8 mouse cellular contexts compared by ENCODE assay signal in the genomic region with DNA sequence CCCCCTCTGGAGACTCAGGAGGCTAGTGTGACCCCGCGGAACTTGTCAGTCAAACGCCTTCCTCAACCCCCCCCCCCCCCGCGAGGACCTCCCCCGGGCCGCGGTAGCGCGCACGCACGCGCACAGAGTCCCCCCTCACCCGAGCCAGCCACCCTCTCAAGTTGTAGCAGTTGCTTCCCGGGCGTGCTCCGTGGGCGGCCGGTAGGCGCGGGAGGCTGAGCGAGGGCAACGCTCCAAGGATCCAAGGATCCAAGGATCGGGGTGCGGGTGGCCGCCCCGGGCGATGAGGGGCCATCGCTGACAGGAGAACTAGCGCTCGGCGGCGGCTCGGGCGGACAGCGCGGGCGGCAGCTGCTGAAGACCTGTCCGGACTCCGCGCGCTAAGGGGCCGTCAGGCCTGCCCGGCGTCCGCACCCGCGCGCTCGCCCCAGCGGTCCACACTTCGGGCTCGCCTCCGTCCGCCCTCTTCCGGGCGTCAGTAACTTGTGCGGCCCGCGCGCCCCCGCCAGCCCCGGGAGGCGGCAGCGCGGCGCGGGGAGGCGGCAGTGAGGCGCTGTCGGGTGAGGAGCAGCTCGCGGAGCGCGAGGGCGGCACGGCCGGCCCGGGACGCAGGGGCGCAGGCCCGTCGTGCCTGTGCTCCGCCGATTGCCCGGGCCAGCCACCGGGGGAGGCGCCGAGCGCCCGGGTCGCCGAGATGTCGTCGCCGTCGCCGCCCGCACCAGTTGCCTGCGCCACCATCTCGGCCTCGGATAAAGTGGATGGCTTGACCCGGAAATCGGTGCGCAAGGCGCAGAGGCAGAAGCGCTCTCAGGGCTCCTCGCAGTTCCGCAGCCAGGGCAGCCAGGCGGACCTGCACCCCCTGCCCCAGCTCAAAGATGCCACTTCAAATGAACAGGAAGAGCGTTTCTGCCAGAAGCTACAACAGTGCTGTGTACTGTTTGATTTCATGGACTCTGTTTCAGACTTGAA. TPM values are rescaled to one million over a fixed set of nuclear protein-coding genes. Genes with fewer than 3 reads are reported as not detected.
DNase-seq lines count a peak whose midpoint lies in the region; ATAC-seq and TF ChIP-seq lines count a peak whose summit lies in the region.
"Not testable (repeated sequence)": the region's sequence is repeated elsewhere in the genome, so short reads cannot be mapped to it uniquely, and the experiment has no call there.

No protein-coding gene starts in this region.

- not testable (repeated sequence) for H3K36me3 ChIP-seq in embryonic facial prominence, embryonic 12.5 days; forebrain, postnatal 0 days (ENCODE audit: insufficient read depth); hindbrain, embryonic 11.5 days (ENCODE audit: control insufficient read depth, insufficient read depth, low read length); intestine, postnatal 0 days (ENCODE audit: control insufficient read depth, insufficient read depth); limb, embryonic 15.5 days; lung, postnatal 0 days (ENCODE audit: insufficient read depth, low read length); midbrain, postnatal 0 days (ENCODE audit: insufficient read depth, low read length)

- TF ChIP-seq CTCF in forebrain, postnatal 0 days (IDR thresholded peaks at IDR 0.05; ENCODE audit: low read depth); intestine, postnatal 0 days (IDR thresholded peaks at IDR 0.05; ENCODE audit: low read depth); lung, postnatal 0 days (IDR thresholded peaks at IDR 0.05); midbrain, postnatal 0 days (IDR thresholded peaks at IDR 0.05): not testable (repeated sequence)

- not testable (repeated sequence) for H3K4me2 ChIP-seq in embryonic facial prominence, embryonic 12.5 days (replicated peaks); forebrain, postnatal 0 days (ENCODE audit: low read depth); hindbrain, embryonic 11.5 days (replicated peaks; ENCODE audit: low read depth, low read length); intestine, postnatal 0 days (replicated peaks; ENCODE audit: low read depth); limb, embryonic 15.5 days; lung, postnatal 0 days (replicated peaks; ENCODE audit: low read depth, low read length); midbrain, postnatal 0 days (ENCODE audit: low read depth, low read length, poor library complexity, severe bottlenecking)

- H3K27me3 ChIP-seq in embryonic facial prominence, embryonic 12.5 days; forebrain, postnatal 0 days (ENCODE audit: insufficient read depth, low read length); hindbrain, embryonic 11.5 days (ENCODE audit: control insufficient read depth, insufficient read depth, low read length); intestine, postnatal 0 days (replicated peaks; ENCODE audit: control insufficient read depth, insufficient read depth, low read length); limb, embryonic 15.5 days; lung, postnatal 0 days (replicated peaks; ENCODE audit: insufficient read depth, low read length); midbrain, postnatal 0 days (ENCODE audit: insufficient read depth, low read length): not testable (repeated sequence)

- not testable (repeated sequence) for H3K27ac ChIP-seq in embryonic facial prominence, embryonic 12.5 days; forebrain, postnatal 0 days (ENCODE audit: low read depth, low read length); hindbrain, embryonic 11.5 days (ENCODE audit: low read depth, low read length); intestine, postnatal 0 days (ENCODE audit: low read depth, low read length); limb, embryonic 15.5 days; lung, postnatal 0 days (ENCODE audit: low read length); midbrain, postnatal 0 days (ENCODE audit: low read depth, low read length)

- not testable (repeated sequence) for H3K4me3 ChIP-seq in embryonic facial prominence, embryonic 12.5 days; forebrain, postnatal 0 days (ENCODE audit: low read depth, low read length); hindbrain, embryonic 11.5 days (ENCODE audit: low read depth, low read length); intestine, postnatal 0 days (ENCODE audit: low read depth, low read length); limb, embryonic 15.5 days; lung, postnatal 0 days (ENCODE audit: low read depth, low read length); midbrain, postnatal 0 days (ENCODE audit: low read depth, low read length)

- DNase-seq in forebrain, postnatal 0 days; hindbrain, embryonic 11.5 days (ENCODE audit: low spot score); lung, postnatal 0 days (ENCODE audit: low spot score); midbrain, postnatal 0 days (ENCODE audit: low spot score): not testable (repeated sequence)
- DNase-seq in testis, postnatal 14 days (ENCODE audit: low spot score): peak; percentile 3

- WGBS in embryonic facial prominence, embryonic 12.5 days: 2% methylated on average over 15 of the region's 111 CpGs
- under 1% methylated on average over 14 of the region's 111 CpGs for WGBS in forebrain, postnatal 0 days
- WGBS in hindbrain, embryonic 11.5 days: 0% methylated on average over 6 of the region's 111 CpGs
- WGBS in intestine, postnatal 0 days: no CpG with 5 or more reads among the region's 111 CpGs
- 3% methylated on average over 18 of the region's 111 CpGs for WGBS in limb, embryonic 15.5 days
- WGBS in lung, postnatal 0 days: 2% methylated on average over 11 of the region's 111 CpGs
- WGBS in midbrain, postnatal 0 days: 7% methylated on average over 3 of the region's 111 CpGs

- ATAC-seq in embryonic facial prominence, embryonic 12.5 days (ENCODE audit: insufficient number of reproducible peaks, insufficient read depth, low FRiP score, low TSS enrichment): peak; percentile 67; the same call in 1 of the 2 replicates
- ATAC-seq in forebrain, postnatal 0 days: peak; percentile 42
- peak; percentile 97 for ATAC-seq in hindbrain, embryonic 11.5 days (ENCODE audit: low FRiP score)
- peak; percentile 59 for ATAC-seq in intestine, postnatal 0 days
- peak; percentile 77 for ATAC-seq in limb, embryonic 15.5 days (ENCODE audit: insufficient number of reproducible peaks, low FRiP score, low TSS enrichment, low read depth)
- ATAC-seq in lung, postnatal 0 days: peak; percentile 30; the same call in 1 of the 2 replicates
- peak; percentile 82 for ATAC-seq in midbrain, postnatal 0 days (ENCODE audit: low FRiP score)

- H3K4me1 ChIP-seq in embryonic facial prominence, embryonic 12.5 days; forebrain, postnatal 0 days (ENCODE audit: insufficient read depth); hindbrain, embryonic 11.5 days (replicated peaks; ENCODE audit: control insufficient read depth, insufficient read depth, low read length); intestine, postnatal 0 days (replicated peaks; ENCODE audit: control insufficient read depth, insufficient read depth, low read length); limb, embryonic 15.5 days; lung, postnatal 0 days (ENCODE audit: insufficient read depth, low read depth, low read length); midbrain, postnatal 0 days (ENCODE audit: insufficient read depth, low read length): not testable (repeated sequence)

- not testable (repeated sequence) for H3K9ac ChIP-seq in embryonic facial prominence, embryonic 12.5 days; forebrain, postnatal 0 days; hindbrain, embryonic 11.5 days (ENCODE audit: low read depth, low read length); intestine, postnatal 0 days (ENCODE audit: low read depth, low read length); limb, embryonic 15.5 days; lung, postnatal 0 days (replicated peaks; ENCODE audit: low read depth); midbrain, postnatal 0 days (replicated peaks; ENCODE audit: low read length, poor library complexity, severe bottlenecking)

- TF ChIP-seq EP300 in lung, postnatal 0 days (IDR thresholded peaks at IDR 0.05): not testable (repeated sequence)

- not testable (repeated sequence) for H3K9me3 ChIP-seq in embryonic facial prominence, embryonic 12.5 days; forebrain, postnatal 0 days (ENCODE audit: low read length); hindbrain, embryonic 11.5 days (ENCODE audit: control insufficient read depth, low read length); intestine, postnatal 0 days (ENCODE audit: control insufficient read depth); limb, embryonic 15.5 days; lung, postnatal 0 days (ENCODE audit: low read length); midbrain, postnatal 0 days (ENCODE audit: low read length)

RNA-seq across cellular contexts. Expression of gene Zfp993, which starts 30.6 kb away (rescaled TPM):
- 2.3 and 2.5 TPM in 2 replicates for polyA plus RNA-seq in embryonic facial prominence, embryonic 12.5 days (2016; fragmentation: Nextera tagmentation; extraction: Ambion mirVana)
- total RNA-seq in forebrain, postnatal 0 days (2014; rRNA removed): 1.2 and 1.8 TPM in 2 replicates
- polyA plus RNA-seq in forebrain, postnatal 0 days (2015; fragmentation: Nextera tagmentation; extraction: Ambion mirVana): 1.2 and 1.6 TPM in 2 replicates
- 2.3 and 3.3 TPM in 2 replicates for polyA plus RNA-seq in hindbrain, embryonic 11.5 days (2014; fragmentation: Nextera tagmentation; extraction: Ambion mirVana)
- 4.9 and 6.8 TPM in 2 replicates for polyA plus RNA-seq in intestine, postnatal 0 days (2015; fragmentation: Nextera tagmentation; extraction: Ambion mirVana)
- polyA plus RNA-seq in limb, embryonic 15.5 days (2015; fragmentation: Nextera tagmentation; extraction: Ambion mirVana): 2.5 and 4.9 TPM in 2 replicates
- polyA plus RNA-seq in lung, postnatal 0 days (2015; fragmentation: Nextera tagmentation; extraction: Ambion mirVana): 0.41 and 0.86 TPM in 2 replicates
- total RNA-seq in midbrain, postnatal 0 days (2014; rRNA removed): 3.8 and 39.3 TPM in 2 replicates
- 1.2 and 1.3 TPM in 2 replicates for polyA plus RNA-seq in midbrain, postnatal 0 days (2015; fragmentation: Nextera tagmentation; extraction: Ambion mirVana)

Comparison
In these comparisons a context has a peak if more than half of its experiments do, and no peak if none do; other contexts are left out.
1. ATAC-seq: peak in every context shown above with its lines; median percentile 97 in hindbrain, embryonic 11.5 days; 82 in midbrain, postnatal 0 days; 77 in limb, embryonic 15.5 days; 67 in embryonic facial prominence, embryonic 12.5 days; 59 in intestine, postnatal 0 days; 42 in forebrain, postnatal 0 days; 30 in lung, postnatal 0 days.